Mouse (Mus musculus): ENCODE data around the gene Cobl.

The Cobl gene

GRCm38 (mm10) chr11:12464181-12465162 is at the start of gene Cobl:
Cobl (minus strand) TSS chr11:12464960.
- DNase-seq (ENCODE audit: low read depth), result no peak

GRCm38 (mm10) chr11:12513796-12514195 is 49.0 kb upstream of the Cobl start:
- no peak for DNase-seq (ENCODE audit: low read depth)

- DNase-seq (ENCODE audit: low read depth), result no peak
Measured at GRCm38 (mm10) chr11:12506371-12506890, 41.7 kb upstream of the Cobl start.

GRCm38 (mm10) chr11:12503756-12504155 is 39.0 kb upstream of the Cobl start:
- DNase-seq (ENCODE audit: low read depth), result no peak

- DNase-seq (ENCODE audit: low read depth), result no peak
Measured at GRCm38 (mm10) chr11:12501721-12502120, 37.0 kb upstream of the Cobl start.

GRCm38 (mm10) chr11:12493791-12494190 is 29.0 kb upstream of the Cobl start:
- no peak for DNase-seq (ENCODE audit: low read depth)

GRCm38 (mm10) chr11:12479856-12480403 is 15.2 kb upstream of the Cobl start:
- no peak for DNase-seq (ENCODE audit: low read depth)

GRCm38 (mm10) chr11:12474299-12474935 is 9.7 kb upstream of the Cobl start:
- no peak for DNase-seq (ENCODE audit: low read depth)

GRCm38 (mm10) chr11:12473625-12474298 is 9.0 kb upstream of the Cobl start:
- no peak for DNase-seq (ENCODE audit: low read depth)

- no peak for DNase-seq (ENCODE audit: low read depth)
Measured at GRCm38 (mm10) chr11:12469638-12470037, 4.9 kb upstream of the Cobl start.

GRCm38 (mm10) chr11:12468661-12469060 is 3.9 kb upstream of the Cobl start:
- no peak for DNase-seq (ENCODE audit: low read depth)

- no peak for DNase-seq (ENCODE audit: low read depth)
Measured at GRCm38 (mm10) chr11:12467836-12468235, 3.1 kb upstream of the Cobl start.

- no peak for DNase-seq (ENCODE audit: low read depth)
Measured at GRCm38 (mm10) chr11:12467217-12467616, 2.5 kb upstream of the Cobl start.

- no peak for DNase-seq (ENCODE audit: low read depth)
Measured at GRCm38 (mm10) chr11:12466606-12467005, 1.8 kb upstream of the Cobl start.

GRCm38 (mm10) chr11:12465229-12465628 is 469 bp upstream of the Cobl start:
- no peak for DNase-seq (ENCODE audit: low read depth)

- no peak for DNase-seq (ENCODE audit: low read depth)
Measured at GRCm38 (mm10) chr11:12463615-12464170, 1.1 kb downstream of the Cobl start.

- DNase-seq (ENCODE audit: low read depth), result no peak
Measured at GRCm38 (mm10) chr11:12459781-12460581, 4.8 kb downstream of the Cobl start.

GRCm38 (mm10) chr11:12458814-12459213 is 5.9 kb downstream of the Cobl start:
- DNase-seq (ENCODE audit: low read depth), result no peak

GRCm38 (mm10) chr11:12458392-12458791 is 6.4 kb downstream of the Cobl start:
- no peak for DNase-seq (ENCODE audit: low read depth)

GRCm38 (mm10) chr11:12448101-12448500 is 16.7 kb downstream of the Cobl start:
- no peak for DNase-seq (ENCODE audit: low read depth)

GRCm38 (mm10) chr11:12445222-12445621 is 19.5 kb downstream of the Cobl start:
- DNase-seq (ENCODE audit: low read depth), result no peak

All from c-Kit-positive CD71-positive TER-119-negative erythroid progenitor cells, embryonic 14.5 days (primary cell).